Mouse (Mus musculus) forebrain, embryonic 14.5 days (tissue): ENCODE measurements at regions not wholly inside any gene's neighbourhood (a gene's known extent, or its start where the extent isn't known, plus 50 kb on each side); places are given as distances from the start of the nearest gene placed in this dataset.

Source experiments
- ATAC-seq: fragments of 200-750 bp; cut with Nextera tagmentation; 2 replicates; pipeline ENCODE4 v1.8.0; 2017; ENCODE audit warnings: mild to moderate bottlenecking, moderate library complexity
- DNase-seq: peaks from one replicate; pipeline ENCODE4 v3.0.0-alpha.2; 2015; ENCODE audit warnings: low spot score
- H3K27ac ChIP-seq: fragments of 300-500 bp; sonication (generic); 2 replicates; pipeline ENCODE4 v1.5.1; 2014; ENCODE audit warnings: low read depth, mild to moderate bottlenecking, control low read depth, low read length, moderate library complexity
- H3K27me3 ChIP-seq: fragments of 300-500 bp; sonication (generic); replicated peaks from 2 replicates; pipeline ENCODE4 v1.6.1; 2014; ENCODE audit warnings: low read length, control low read depth, mixed read lengths; ENCODE audit not compliant: control insufficient read depth, insufficient read depth
- H3K36me3 ChIP-seq: fragments of 300-500 bp; sonication (generic); 2 replicates; pipeline ENCODE4 v1.6.1; 2014; ENCODE audit warnings: low read length, control low read depth; ENCODE audit not compliant: control insufficient read depth, insufficient read depth
- H3K4me1 ChIP-seq: fragments of 300-500 bp; sonication (generic); 2 replicates; pipeline ENCODE4 v1.6.1; 2014; ENCODE audit warnings: antibody characterized with exemption, low read length, control low read depth; ENCODE audit not compliant: control insufficient read depth, insufficient read depth
- H3K4me2 ChIP-seq: fragments of 300-500 bp; sonication (generic); 2 replicates; pipeline ENCODE4 v1.6.1; 2014; ENCODE audit warnings: mild to moderate bottlenecking, control low read depth, low read length
- H3K4me3 ChIP-seq: fragments of 300-500 bp; sonication (generic); 2 replicates; pipeline ENCODE4 v1.5.1; 2014; ENCODE audit warnings: low read depth, low read length, control low read depth
- H3K9ac ChIP-seq: fragments of 300-500 bp; sonication (generic); 2 replicates; pipeline ENCODE4 v1.6.1; 2014; ENCODE audit warnings: mild to moderate bottlenecking, low read length, control low read depth, moderate library complexity
- H3K9me3 ChIP-seq: fragments of 300-500 bp; sonication (generic); replicated peaks from 2 replicates; pipeline ENCODE4 v1.6.1; 2016; ENCODE audit warnings: low read length, control low read depth, mixed read lengths; ENCODE audit not compliant: control insufficient read depth
- WGBS: fragments of 180-500 bp; shearing (Covaris S2); extraction: QIAGEN DNeasy Blood & Tissue Kit; methylation state at CpG from one replicate; pipeline ENCODE4 v1.1.7; 2014; 5-methylcytosine and 5-hydroxymethylcytosine counted together

DNA sequence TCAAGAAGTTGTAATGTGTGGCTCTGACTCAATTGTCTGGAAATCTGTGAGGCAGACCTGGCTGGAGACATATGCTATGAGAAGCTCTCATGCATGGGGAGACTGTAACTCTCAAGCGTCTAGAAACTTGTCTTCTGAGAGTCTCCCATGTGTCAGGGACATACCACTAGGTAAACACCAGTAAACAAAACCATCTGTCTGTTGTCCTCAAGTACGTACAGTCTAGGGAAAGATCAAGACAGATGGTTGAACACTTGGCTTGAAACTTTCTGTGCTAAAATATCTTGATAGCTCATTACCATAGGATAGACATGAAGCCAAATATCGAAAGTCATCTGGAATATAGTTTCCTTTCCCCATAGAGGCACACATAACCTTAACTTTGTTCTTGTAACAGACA is 562.3 kb upstream of the Btbd3 start:
- peak; percentile 90 for ATAC-seq

DNA sequence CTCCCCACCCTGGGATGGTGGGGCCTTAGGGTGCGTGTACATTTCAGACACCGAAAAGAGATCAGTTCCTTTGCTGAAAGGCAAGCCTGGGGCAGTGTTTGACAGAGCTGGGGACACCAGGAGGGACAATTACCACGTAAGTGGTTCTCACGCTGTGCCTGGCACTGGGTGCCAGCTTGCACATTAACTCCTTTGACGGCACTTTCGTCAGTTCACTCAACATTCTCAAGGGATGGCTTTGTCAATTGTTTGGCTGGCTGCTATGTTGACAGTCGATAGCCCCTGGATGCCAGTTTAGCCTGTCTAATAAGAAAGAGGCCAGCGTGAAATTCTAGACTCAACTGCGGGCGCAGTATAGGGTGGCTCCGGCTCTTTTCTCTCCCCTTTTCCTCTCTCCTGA is 569.2 kb upstream of the Btbd3 start:
- no peak overlapping the region for H3K27ac ChIP-seq
- no peaks in the 10 kb centered on the region for H3K4me1 ChIP-seq
- no peaks in the 10 kb centered on the region for H3K9me3 ChIP-seq
- no peak overlapping the region for H3K9ac ChIP-seq
- no peaks in the 10 kb centered on the region for H3K36me3 ChIP-seq
- H3K27me3 ChIP-seq = no peaks in the 10 kb centered on the region
- no peak overlapping the region for H3K4me3 ChIP-seq
- DNase-seq (peak; percentile 30), ATAC-seq (peak; percentile 44)
- H3K4me2 ChIP-seq = no peak overlapping the region
- 44% methylated on average over 11 of the region's 11 CpGs for WGBS

More for the DNA sequence above, 562.3 kb upstream of the Btbd3 start:
- no peaks in the 10 kb centered on the region for H3K36me3 ChIP-seq
- H3K27ac ChIP-seq = no peak overlapping the region
- 74% methylated on average over 3 of the region's 3 CpGs for WGBS
- H3K27me3 ChIP-seq = no peaks in the 10 kb centered on the region
- H3K4me3 ChIP-seq = no peak overlapping the region
- H3K4me1 ChIP-seq = no peaks in the 10 kb centered on the region
- H3K9me3 ChIP-seq = no peaks in the 10 kb centered on the region
- DNase-seq = peak; percentile 80
- no peak overlapping the region for H3K4me2 ChIP-seq
- H3K9ac ChIP-seq = no peak overlapping the region

- no peak for DNase-seq
- 0 out of 2 replicates have a peak, but pooled peaks have one; percentile 34 for ATAC-seq
- 87% methylated on average over 4 of the region's 4 CpGs for WGBS
- Histone ChIP-seq H3K27ac (no peak overlapping the region), H3K4me3 (no peak overlapping the region), H3K4me1 (no peaks in the 10 kb centered on the region), H3K9ac (no peak overlapping the region), H3K9me3 (no peaks in the 10 kb centered on the region), H3K27me3 (no peaks in the 10 kb centered on the region), H3K4me2 (no peak overlapping the region), H3K36me3 (no peaks in the 10 kb centered on the region)
These were observed 569.6 kb upstream of the Btbd3 start for GRCm38 (mm10) chr2:137686735-137687134.

- no peak for DNase-seq
- H3K36me3 ChIP-seq = no peaks in the 10 kb centered on the region
- no peak overlapping the region for H3K4me2 ChIP-seq
- WGBS = 97% methylated on average over 1 of the region's 1 CpGs
- H3K9me3 ChIP-seq = no peaks in the 10 kb centered on the region
- no peaks in the 10 kb centered on the region for H3K4me1 ChIP-seq
- H3K9ac ChIP-seq = no peak overlapping the region
- ATAC-seq = no peak
- no peak overlapping the region for H3K4me3 ChIP-seq
- no peak overlapping the region for H3K27ac ChIP-seq
- H3K27me3 ChIP-seq = no peaks in the 10 kb centered on the region
These were observed 565.3 kb upstream of the Jag1 start for GRCm38 (mm10) chr2:137681762-137682161.

DNA sequence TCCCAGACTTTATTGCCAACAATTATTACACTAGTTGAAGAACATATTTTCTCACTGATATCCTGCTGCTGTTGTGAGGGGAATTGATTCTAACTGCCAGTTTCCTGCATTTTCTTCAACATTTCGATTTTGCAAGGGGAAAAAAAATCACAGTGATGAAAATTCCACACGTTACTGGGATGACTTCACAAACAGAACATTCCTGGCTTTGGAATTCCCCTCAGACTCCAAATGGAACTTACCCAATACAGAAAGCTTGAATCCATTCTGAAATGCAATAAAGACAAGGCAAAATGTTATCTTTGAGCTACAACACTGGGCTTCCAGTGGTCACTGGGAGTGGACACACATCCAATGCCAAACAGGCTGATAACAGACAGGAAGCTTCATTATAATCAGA is 546.7 kb upstream of the Jag1 start:
- no peaks in the 10 kb centered on the region for H3K9me3 ChIP-seq
- H3K27ac ChIP-seq = no peak overlapping the region
- no peak for ATAC-seq
- no peaks in the 10 kb centered on the region for H3K27me3 ChIP-seq
- peaks cover 4% of the 10 kb centered on the region; the same call in 1 of the 2 replicates for H3K4me1 ChIP-seq
- WGBS = 65% methylated on average over 2 of the region's 2 CpGs
- H3K4me2 ChIP-seq = no peak overlapping the region
- DNase-seq = peak; percentile 13
- no peak overlapping the region for H3K9ac ChIP-seq
- H3K4me3 ChIP-seq = no peak overlapping the region
- no peaks in the 10 kb centered on the region for H3K36me3 ChIP-seq

DNA sequence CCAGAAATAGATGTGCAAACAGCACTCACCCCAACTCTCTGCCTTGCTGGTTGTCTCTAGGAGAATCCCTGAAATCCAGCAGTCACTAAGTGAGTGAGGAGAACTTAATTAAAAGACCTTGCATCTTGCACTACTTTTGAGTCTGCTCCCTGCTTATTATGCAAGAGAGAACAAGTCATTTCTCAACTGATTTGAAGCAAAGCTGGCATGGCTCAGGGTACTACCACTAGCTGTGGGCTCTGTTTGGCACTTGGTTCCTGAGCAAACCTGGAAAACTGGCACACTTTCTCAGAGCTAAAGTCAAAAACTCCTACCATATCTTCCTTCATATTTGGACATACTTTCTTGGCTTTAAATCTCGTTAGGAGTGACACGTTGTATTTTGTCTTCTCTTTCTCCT is 545.8 kb upstream of the Jag1 start:
- Histone ChIP-seq H3K9ac (no peak overlapping the region), H3K27me3 (no peaks in the 10 kb centered on the region), H3K27ac (no peak overlapping the region), H3K9me3 (no peaks in the 10 kb centered on the region), H3K4me2 (no peak overlapping the region), H3K36me3 (no peaks in the 10 kb centered on the region), H3K4me3 (no peak overlapping the region), H3K4me1 (peaks cover 4% of the 10 kb centered on the region; the same call in 1 of the 2 replicates)
- DNase-seq = no peak
- 90% methylated on average over 2 of the region's 2 CpGs for WGBS
- ATAC-seq = no peak

DNA sequence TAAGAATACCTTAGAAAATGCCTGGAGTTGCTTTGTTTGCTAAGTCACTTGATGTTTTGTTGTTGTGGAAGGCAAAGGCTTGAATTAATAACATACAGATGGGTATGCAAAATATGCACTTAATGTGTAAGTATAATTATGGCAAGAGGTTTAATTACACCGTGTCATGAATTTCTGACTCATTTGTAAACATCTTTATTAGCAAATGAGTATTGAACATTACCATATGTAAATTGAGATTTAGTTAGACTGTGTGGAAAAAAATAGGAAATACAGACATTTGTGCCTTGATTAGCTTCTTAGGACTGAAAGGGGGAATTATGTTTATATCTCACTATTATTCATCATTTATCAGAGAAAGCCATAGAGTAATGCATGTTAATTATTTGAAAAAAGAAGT is 544.0 kb upstream of the Jag1 start:
- H3K4me3 ChIP-seq = no peak overlapping the region
- H3K27me3 ChIP-seq = no peaks in the 10 kb centered on the region
- H3K4me2 ChIP-seq = no peak overlapping the region
- H3K9ac ChIP-seq = no peak overlapping the region
- H3K27ac ChIP-seq = no peak overlapping the region
- 47% methylated on average over 1 of the region's 1 CpGs for WGBS
- H3K9me3 ChIP-seq = no peaks in the 10 kb centered on the region
- no peaks in the 10 kb centered on the region for H3K36me3 ChIP-seq
- H3K4me1 ChIP-seq = peaks cover 4% of the 10 kb centered on the region; the same call in 1 of the 2 replicates
- DNase-seq (peak; percentile 36), ATAC-seq (peak; percentile 50; the same call in 1 of the 2 replicates)

GRCm38 (mm10) chr2:137654296-137654695 is 537.9 kb upstream of the Jag1 start:
- Histone ChIP-seq H3K4me1 (peaks cover 4% of the 10 kb centered on the region; the same call in 1 of the 2 replicates), H3K36me3 (no peaks in the 10 kb centered on the region), H3K9me3 (no peaks in the 10 kb centered on the region), H3K9ac (no peak overlapping the region), H3K27me3 (no peaks in the 10 kb centered on the region), H3K27ac (no peak overlapping the region), H3K4me2 (no peak overlapping the region), H3K4me3 (no peak overlapping the region)
- 88% methylated on average over 3 of the region's 3 CpGs for WGBS
- DNase-seq (no peak), ATAC-seq (no peak)

DNA sequence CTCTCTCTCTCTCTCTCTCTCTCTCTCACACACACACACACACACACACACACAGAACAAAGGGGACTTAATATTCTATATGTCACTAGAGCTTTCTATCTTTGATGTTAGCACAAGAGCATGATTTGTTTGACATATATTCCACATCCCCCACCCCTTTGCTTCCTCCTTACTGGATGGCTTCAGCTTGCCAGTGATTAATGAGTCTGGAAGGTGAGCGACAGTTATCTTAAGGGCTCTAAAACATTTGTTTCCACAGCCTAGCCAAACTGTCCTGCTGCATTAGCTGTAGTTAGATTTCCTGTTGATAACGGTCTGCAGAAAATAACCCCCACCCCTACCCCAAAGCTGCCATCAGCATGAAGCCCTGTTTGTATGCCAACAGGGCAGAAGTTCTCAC is 527.7 kb upstream of the Jag1 start:
- H3K27ac ChIP-seq = no peak overlapping the region
- H3K36me3 ChIP-seq = no peaks in the 10 kb centered on the region
- H3K4me1 ChIP-seq = no peaks in the 10 kb centered on the region
- no peak overlapping the region for H3K9ac ChIP-seq
- WGBS = 87% methylated on average over 2 of the region's 2 CpGs
- ATAC-seq (no peak), DNase-seq (no peak)
- no peak overlapping the region for H3K4me3 ChIP-seq
- no peaks in the 10 kb centered on the region for H3K9me3 ChIP-seq
- H3K27me3 ChIP-seq = no peaks in the 10 kb centered on the region
- no peak overlapping the region for H3K4me2 ChIP-seq
